Mouse (Mus musculus): Measurements from ENCODE around the gene Synpo2.

GRCm38 (mm10) chr3:123179041-123179440, 56.9 kb downstream of the Synpo2 start:
- no peak for TF ChIP-seq CTCF (IDR thresholded peaks at IDR 0.05; ENCODE audit: low read depth)
- TF ChIP-seq EP300 (IDR thresholded peaks at IDR 0.05; ENCODE audit: low read depth): no peak

Measured in heart, postnatal 0 days (tissue).